Mouse (Mus musculus): ENCODE results near the gene Ptrh1. TPM values are rescaled to one million over a fixed set of nuclear protein-coding genes. Genes with fewer than 3 reads are reported as not detected.

Ptrh1 gene
- polyA plus RNA-seq, 1 experiment from 2014 or later, result 3.7 TPM

GRCm38 (mm10) chr2:32825796-32826195 lies 50.2 kb downstream of the Ptrh1 start:
- no peak overlapping the region for H3K4me2 ChIP-seq
- H3K4me1 ChIP-seq (ENCODE audit: control insufficient read depth, insufficient read depth, low read length), result peaks cover 9% of the 10 kb centered on the region; the same call in 1 of the 2 replicates
- H3K27ac ChIP-seq (ENCODE audit: low read depth, low read length), result no peak overlapping the region
- H3K27me3 ChIP-seq (ENCODE audit: control insufficient read depth, insufficient read depth, low read length), result no peaks in the 10 kb centered on the region
- whole genome bisulfite sequencing (ENCODE audit: insufficient replicate concordance), result 66% methylated on average over 6 of the region's 6 CpGs
- no peaks in the 10 kb centered on the region for H3K9me3 ChIP-seq (replicated peaks; ENCODE audit: control insufficient read depth, low read length)
- ATAC-seq (replicated peaks; ENCODE audit: insufficient number of reproducible peaks, low FRiP score, low TSS enrichment), result no peak
- H3K4me3 ChIP-seq (ENCODE audit: low read depth, low read length), result no peak overlapping the region
- H3K9ac ChIP-seq (ENCODE audit: low read depth, low read length), result no peak overlapping the region
- H3K36me3 ChIP-seq (ENCODE audit: control insufficient read depth, insufficient read depth, low read length), result no peaks in the 10 kb centered on the region

Other genes starting within 250 kb of the Ptrh1 start
- 5.2 and 5.3 TPM in 2 replicates for gene Fam102a, start 240.5 kb upstream of the Ptrh1 start, polyA plus RNA-seq (2014; fragmentation: Nextera tagmentation; extraction: Ambion mirVana)
- gene Dpm2, start 204.9 kb upstream of the Ptrh1 start, polyA plus RNA-seq (2014; fragmentation: Nextera tagmentation; extraction: Ambion mirVana), result 81.7 and 85.3 TPM in 2 replicates
- gene Pip5kl1, start 201.0 kb upstream of the Ptrh1 start, polyA plus RNA-seq (2014; fragmentation: Nextera tagmentation; extraction: Ambion mirVana), result 0.31 and 0.51 TPM in 2 replicates
- gene 9430097D07Rik, start 200.1 kb upstream of the Ptrh1 start, polyA plus RNA-seq (2014; fragmentation: Nextera tagmentation; extraction: Ambion mirVana), result 0.17 TPM in 1 of 2 replicates, not detected in the other
- 32.9 and 40.9 TPM in 2 replicates for gene St6galnac4, start 188.7 kb upstream of the Ptrh1 start, polyA plus RNA-seq (2014; fragmentation: Nextera tagmentation; extraction: Ambion mirVana)
- 8.3 and 9.3 TPM in 2 replicates for gene St6galnac6, start 176.1 kb upstream of the Ptrh1 start, polyA plus RNA-seq (2014; fragmentation: Nextera tagmentation; extraction: Ambion mirVana)
- 212 and 221 TPM in 2 replicates for gene Ak1, start 154.0 kb upstream of the Ptrh1 start, polyA plus RNA-seq (2014; fragmentation: Nextera tagmentation; extraction: Ambion mirVana)
- gene Eng, start 129.2 kb upstream of the Ptrh1 start, polyA plus RNA-seq (2014; fragmentation: Nextera tagmentation; extraction: Ambion mirVana), result 113 and 127 TPM in 2 replicates
- gene Fpgs, start 71.6 kb upstream of the Ptrh1 start, polyA plus RNA-seq (2014; fragmentation: Nextera tagmentation; extraction: Ambion mirVana), result 14.5 and 15.3 TPM in 2 replicates
- 53.8 and 61.2 TPM in 2 replicates for gene Cdk9, start 62.7 kb upstream of the Ptrh1 start, polyA plus RNA-seq (2014; fragmentation: Nextera tagmentation; extraction: Ambion mirVana)
- 26.4 and 29.1 TPM in 2 replicates for gene Sh2d3c, start 54.7 kb upstream of the Ptrh1 start, polyA plus RNA-seq (2014; fragmentation: Nextera tagmentation; extraction: Ambion mirVana)
- 0.32 and 0.46 TPM in 2 replicates for gene 6330409D20Rik, start 34.8 kb upstream of the Ptrh1 start, polyA plus RNA-seq (2014; fragmentation: Nextera tagmentation; extraction: Ambion mirVana)
- gene Tor2a, start 18.6 kb upstream of the Ptrh1 start, polyA plus RNA-seq (2014; fragmentation: Nextera tagmentation; extraction: Ambion mirVana), result 39.8 and 46.6 TPM in 2 replicates
- gene Ttc16, start 153 bp upstream of the Ptrh1 start, polyA plus RNA-seq (2014; fragmentation: Nextera tagmentation; extraction: Ambion mirVana), result 0.08 and 0.27 TPM in 2 replicates
- gene Cfap157, start 8.6 kb downstream of the Ptrh1 start, polyA plus RNA-seq (2014; fragmentation: Nextera tagmentation; extraction: Ambion mirVana), result 0.57 and 0.84 TPM in 2 replicates
- gene Stxbp1, start 71.5 kb downstream of the Ptrh1 start, polyA plus RNA-seq (2014; fragmentation: Nextera tagmentation; extraction: Ambion mirVana), result 20.6 and 26.1 TPM in 2 replicates
- 21.5 and 24.2 TPM in 2 replicates for gene Fam129b, start 100.3 kb downstream of the Ptrh1 start, polyA plus RNA-seq (2014; fragmentation: Nextera tagmentation; extraction: Ambion mirVana)
- 131 and 158 TPM in 2 replicates for gene Rpl12, start 185.8 kb downstream of the Ptrh1 start, polyA plus RNA-seq (2014; fragmentation: Nextera tagmentation; extraction: Ambion mirVana)
- gene Lrsam1, start 185.8 kb downstream of the Ptrh1 start, polyA plus RNA-seq (2014; fragmentation: Nextera tagmentation; extraction: Ambion mirVana), result 6.7 and 7.4 TPM in 2 replicates
- 12.1 and 13.2 TPM in 2 replicates for gene Slc2a8, start 206.3 kb downstream of the Ptrh1 start, polyA plus RNA-seq (2014; fragmentation: Nextera tagmentation; extraction: Ambion mirVana)

Measured in heart, embryonic 11.5 days (tissue).